Mouse (Mus musculus): ENCODE results near the gene Cpsf7. TPM values are rescaled to one million over a fixed set of nuclear protein-coding genes. Genes with fewer than 3 reads are reported as not detected.
A peak's percentile ranks its signal among the peaks of the same experiment; 100 is the strongest.

Cpsf7 gene
- polyA plus RNA-seq, 1 experiment from 2014 or later = 8.5 TPM

DNA sequence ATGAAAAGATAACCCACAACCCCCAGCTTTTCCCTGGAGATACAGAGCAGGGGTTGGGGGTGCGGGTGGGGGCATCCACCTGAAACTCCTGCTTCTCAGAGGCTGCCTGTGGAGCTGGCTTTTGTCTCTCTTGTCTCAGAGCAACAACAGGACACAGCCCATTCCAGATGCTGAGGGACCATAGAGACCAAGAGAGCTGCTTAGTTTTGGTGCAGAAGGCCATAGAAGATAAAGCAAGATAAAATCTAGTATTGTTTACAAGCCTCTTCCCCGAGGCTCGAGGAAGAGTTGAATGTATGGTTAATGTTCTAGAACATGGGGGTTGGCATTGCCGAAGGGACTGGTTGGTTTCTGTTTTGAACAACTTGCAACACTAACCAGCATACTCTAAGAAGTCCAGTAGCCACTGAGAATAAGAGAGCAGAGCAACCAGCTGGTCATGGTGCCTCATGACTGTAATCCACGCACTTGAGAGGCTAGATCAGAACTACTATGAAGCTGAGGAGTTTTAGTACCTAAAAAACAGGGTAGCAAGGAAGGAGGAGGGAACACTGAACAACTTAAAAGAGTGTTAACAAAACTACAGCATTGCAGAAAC, 1.5 kb upstream of the Cpsf7 start:
- Histone ChIP-seq H3K9me3 (ENCODE audit: low read length) (no peaks in the 10 kb centered on the region), H3K4me1 (ENCODE audit: insufficient read depth) (peaks cover 34% of the 10 kb centered on the region), H3K4me2 (ENCODE audit: low read depth, low read length) (peak overlapping the region; percentile 75), H3K27ac (ENCODE audit: low read depth) (peak overlapping the region; percentile 65), H3K9ac (replicated peaks) (peak overlapping the region; percentile 46), H3K4me3 (ENCODE audit: low read depth, low read length) (peak overlapping the region; percentile 88), H3K27me3 (ENCODE audit: insufficient read depth, low read length) (no peaks in the 10 kb centered on the region), H3K36me3 (replicated peaks; ENCODE audit: insufficient read depth, low read length) (peaks cover 9% of the 10 kb centered on the region)
- WGBS (ENCODE audit: insufficient replicate concordance) = 37% methylated on average over 5 of the region's 5 CpGs
- no peak for ATAC-seq
- DNase-seq = no peak
- TF ChIP-seq CTCF (IDR thresholded peaks at IDR 0.05; ENCODE audit: low read depth) = no peak
- no peak for TF ChIP-seq EP300 (IDR thresholded peaks at IDR 0.05; ENCODE audit: low read depth)

- Histone ChIP-seq H3K36me3 (replicated peaks; ENCODE audit: insufficient read depth, low read length) (peaks cover 17% of the 10 kb centered on the region), H3K4me1 (ENCODE audit: insufficient read depth) (peaks cover 34% of the 10 kb centered on the region), H3K4me3 (ENCODE audit: low read depth, low read length) (peak overlapping the region; percentile 88), H3K4me2 (ENCODE audit: low read depth, low read length) (peak overlapping the region; percentile 75), H3K27me3 (ENCODE audit: insufficient read depth, low read length) (no peaks in the 10 kb centered on the region), H3K27ac (ENCODE audit: low read depth) (peak overlapping the region; percentile 99), H3K9ac (replicated peaks) (peak overlapping the region; percentile 98), H3K9me3 (ENCODE audit: low read length) (no peaks in the 10 kb centered on the region)
- ATAC-seq (peak; percentile 6; the same call in 1 of the 2 replicates), DNase-seq (no peak)
- TF ChIP-seq EP300 (IDR thresholded peaks at IDR 0.05; ENCODE audit: low read depth) (no peak), CTCF (IDR thresholded peaks at IDR 0.05; ENCODE audit: low read depth) (no peak)
- WGBS (ENCODE audit: insufficient replicate concordance) = under 1% methylated on average over 19 of the region's 19 CpGs
Measured at GRCm38 (mm10) chr19:10524784-10525105, 321 bp upstream of the Cpsf7 start.

GRCm38 (mm10) chr19:10525910-10526309, 844 bp downstream of the Cpsf7 start, which contains the start of gene Sdhaf2:
TSS of gene Sdhaf2 (minus strand) at chr19:10526142.
- 0% methylated on average over 11 of the region's 11 CpGs for WGBS (ENCODE audit: insufficient replicate concordance)
- peak within 1 kb of the TSS; percentile 88 for H3K4me3 ChIP-seq (ENCODE audit: low read depth, low read length)
- H3K4me2 ChIP-seq (ENCODE audit: low read depth, low read length) = peak within 1 kb of the TSS; percentile 75
- no peak for ATAC-seq
- TF ChIP-seq EP300 (IDR thresholded peaks at IDR 0.05; ENCODE audit: low read depth) = no peak
- TF ChIP-seq CTCF (IDR thresholded peaks at IDR 0.05; ENCODE audit: low read depth) = peak; percentile 72
- no peaks in the 10 kb centered on the region for H3K9me3 ChIP-seq (ENCODE audit: low read length)
- DNase-seq = peak; percentile 47
- no peaks in the 10 kb centered on the region for H3K27me3 ChIP-seq (ENCODE audit: insufficient read depth, low read length)
- peak within 1 kb of the TSS; percentile 99 for H3K27ac ChIP-seq (ENCODE audit: low read depth)
- H3K4me1 ChIP-seq (ENCODE audit: insufficient read depth) = peaks cover 32% of the 10 kb centered on the region
- H3K9ac ChIP-seq (replicated peaks) = peak within 1 kb of the TSS; percentile 98
- peaks cover 29% of the 10 kb centered on the region for H3K36me3 ChIP-seq (replicated peaks; ENCODE audit: insufficient read depth, low read length)

- 88% methylated on average over 1 of the region's 1 CpGs for WGBS (ENCODE audit: insufficient replicate concordance)
- Histone ChIP-seq H3K36me3 (replicated peaks; ENCODE audit: insufficient read depth, low read length) (peaks cover 66% of the 10 kb centered on the region), H3K27ac (ENCODE audit: low read depth) (no peak overlapping the region), H3K4me1 (ENCODE audit: insufficient read depth) (peaks cover 14% of the 10 kb centered on the region), H3K4me2 (ENCODE audit: low read depth, low read length) (no peak overlapping the region), H3K27me3 (ENCODE audit: insufficient read depth, low read length) (no peaks in the 10 kb centered on the region), H3K4me3 (ENCODE audit: low read depth, low read length) (no peak overlapping the region), H3K9ac (replicated peaks) (no peak overlapping the region), H3K9me3 (ENCODE audit: low read length) (no peaks in the 10 kb centered on the region)
- no peak for ATAC-seq
- TF ChIP-seq CTCF (IDR thresholded peaks at IDR 0.05; ENCODE audit: low read depth) (peak; percentile 53), EP300 (IDR thresholded peaks at IDR 0.05; ENCODE audit: low read depth) (no peak)
- DNase-seq = no peak
Measured at GRCm38 (mm10) chr19:10530082-10530481, 5.0 kb downstream of the Cpsf7 start.

DNA sequence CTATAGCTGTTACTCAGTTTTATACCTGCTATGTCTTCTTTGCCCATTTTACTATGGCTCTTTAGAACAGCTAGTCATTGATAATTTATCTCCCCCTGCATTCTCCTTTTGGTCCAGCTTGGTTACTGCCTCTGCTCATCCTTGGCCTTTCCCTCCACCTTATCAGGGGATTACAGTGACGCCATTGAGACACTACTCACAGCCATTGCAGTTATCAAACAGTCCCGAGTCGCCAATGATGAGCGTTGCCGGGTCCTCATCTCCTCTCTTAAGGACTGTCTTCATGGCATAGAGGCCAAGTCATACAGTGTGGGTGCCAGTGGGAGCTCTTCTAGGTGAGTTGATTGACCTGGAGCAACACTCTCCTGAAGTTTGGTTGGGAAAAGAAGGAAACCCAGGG, 14.4 kb downstream of the Cpsf7 start:
- ATAC-seq = no peak
- no peaks in the 10 kb centered on the region for H3K9me3 ChIP-seq (ENCODE audit: low read length)
- no peak overlapping the region for H3K4me3 ChIP-seq (ENCODE audit: low read depth, low read length)
- peaks cover 86% of the 10 kb centered on the region for H3K36me3 ChIP-seq (replicated peaks; ENCODE audit: insufficient read depth, low read length)
- H3K4me2 ChIP-seq (ENCODE audit: low read depth, low read length) = no peak overlapping the region
- 75% methylated on average over 5 of the region's 5 CpGs for WGBS (ENCODE audit: insufficient replicate concordance)
- no peaks in the 10 kb centered on the region for H3K4me1 ChIP-seq (ENCODE audit: insufficient read depth)
- TF ChIP-seq CTCF (IDR thresholded peaks at IDR 0.05; ENCODE audit: low read depth) (no peak), EP300 (IDR thresholded peaks at IDR 0.05; ENCODE audit: low read depth) (no peak)
- no peak overlapping the region for H3K27ac ChIP-seq (ENCODE audit: low read depth)
- no peaks in the 10 kb centered on the region for H3K27me3 ChIP-seq (ENCODE audit: insufficient read depth, low read length)
- DNase-seq = no peak
- H3K9ac ChIP-seq (replicated peaks) = no peak overlapping the region

DNA sequence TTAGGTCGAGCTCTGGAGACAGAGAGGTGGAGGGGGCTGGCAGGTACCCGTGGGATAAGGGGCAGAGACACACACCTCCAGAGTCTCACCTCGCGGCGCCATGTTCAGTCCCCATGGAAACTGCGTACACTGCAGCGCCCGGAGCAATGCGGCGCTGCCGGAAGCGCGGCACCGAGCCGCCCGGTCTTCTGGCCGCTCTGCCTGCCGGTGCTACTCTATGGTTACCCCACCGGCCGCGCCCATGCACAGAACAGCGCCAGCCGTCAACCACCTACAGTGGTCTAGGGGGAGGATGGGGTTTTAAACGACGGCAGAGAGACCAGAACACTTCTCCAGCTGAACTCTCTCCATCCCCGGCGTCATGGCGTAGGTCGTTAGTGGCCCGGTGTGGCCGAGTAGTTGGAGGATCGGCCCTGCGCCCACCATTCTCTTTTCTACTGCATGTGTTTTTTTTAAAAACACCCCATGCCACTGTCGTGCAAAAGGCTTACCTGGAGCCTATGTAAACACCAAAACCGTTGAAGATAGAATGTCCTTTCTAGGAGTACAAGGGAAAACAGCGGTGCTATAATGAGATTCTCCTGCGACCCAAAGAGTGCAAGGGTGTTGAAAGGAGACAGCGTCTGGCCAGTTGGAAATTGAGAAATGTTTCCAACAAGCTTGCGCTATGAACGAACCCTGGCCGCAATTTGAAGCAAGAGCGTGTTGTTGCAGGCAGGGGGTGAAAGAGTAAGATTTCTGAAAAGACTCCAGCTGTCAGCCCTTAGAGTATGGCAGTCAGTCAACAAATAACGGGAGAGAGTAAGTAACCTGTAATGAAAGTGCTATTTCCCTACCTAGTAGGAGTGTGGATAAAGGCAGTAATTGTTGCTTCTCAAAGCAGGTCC, 30.8 kb downstream of the Cpsf7 start, which contains the start of gene Tmem216:
Tmem216 (minus strand) TSS at position 615 of the 887 bp plus-strand sequence.
- peak within 1 kb of the TSS; percentile 73 for H3K9ac ChIP-seq (replicated peaks)
- 2% methylated on average over 43 of the region's 43 CpGs for WGBS (ENCODE audit: insufficient replicate concordance)
- H3K4me2 ChIP-seq (ENCODE audit: low read depth, low read length) = peak within 1 kb of the TSS; percentile 84
- H3K4me3 ChIP-seq (ENCODE audit: low read depth, low read length) = peak within 1 kb of the TSS; percentile 59
- H3K27ac ChIP-seq (ENCODE audit: low read depth) = peak within 1 kb of the TSS; percentile 78
- peaks cover 10% of the 10 kb centered on the region for H3K36me3 ChIP-seq (replicated peaks; ENCODE audit: insufficient read depth, low read length)
- no peaks in the 10 kb centered on the region for H3K27me3 ChIP-seq (ENCODE audit: insufficient read depth, low read length)
- peak; percentile 88 for DNase-seq
- H3K9me3 ChIP-seq (ENCODE audit: low read length) = no peaks in the 10 kb centered on the region
- peak; percentile 100 for ATAC-seq
- TF ChIP-seq CTCF (IDR thresholded peaks at IDR 0.05; ENCODE audit: low read depth) (peak; percentile 15; the same call in 1 of the 2 replicates), EP300 (IDR thresholded peaks at IDR 0.05; ENCODE audit: low read depth) (no peak; the same call in 1 of the 2 replicates)
- H3K4me1 ChIP-seq (ENCODE audit: insufficient read depth) = peaks cover 13% of the 10 kb centered on the region
